In the genomic region with DNA sequence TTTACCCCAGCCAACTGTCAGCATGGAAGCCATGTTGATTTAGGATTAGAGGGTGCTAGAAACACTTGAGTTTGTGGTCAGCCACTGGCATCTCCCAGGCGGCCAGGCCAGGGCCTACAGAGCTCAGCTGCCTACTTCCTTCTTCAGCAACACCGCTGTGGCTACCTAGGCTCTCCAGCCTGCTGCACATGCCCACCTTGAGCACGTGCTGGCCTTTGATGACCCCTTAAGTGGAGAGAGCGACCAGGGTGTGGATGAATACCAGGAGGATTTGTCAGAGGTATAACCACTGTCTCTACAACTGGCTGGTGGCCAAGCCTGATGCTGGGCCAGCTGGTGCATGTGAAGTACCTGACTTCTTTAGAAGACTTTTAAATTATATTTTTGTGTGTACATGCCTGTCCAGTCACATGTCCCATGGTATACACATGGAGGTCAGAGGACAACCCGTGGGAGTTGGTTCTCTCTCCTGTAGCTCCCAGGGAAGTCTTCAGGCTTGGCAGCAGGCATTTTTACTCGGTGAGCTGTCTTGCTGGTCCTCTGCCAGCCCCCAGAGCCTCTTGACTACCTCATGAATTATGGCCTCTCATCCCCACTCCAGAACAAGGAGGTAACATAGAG, we compare ENCODE assay signal across 14 mouse cellular contexts. TPM values are rescaled to one million over a fixed set of nuclear protein-coding genes. Genes with fewer than 3 reads are reported as not detected.
DNase-seq lines count a peak whose midpoint lies in the region; ATAC-seq lines count a peak whose summit lies in the region.
"Had no signal": no experiment of that assay in that cellular context is flagged by ENCODE, and none has a peak within 500 bp of the region (broad histone marks: within the 10 kb centered on the region; RNA-seq: fewer than 3 reads in every experiment).

No protein-coding gene starts in this region.

- ATAC-seq in hindbrain, embryonic 14.5 days (ENCODE audit: low FRiP score): no peak
- no peak for ATAC-seq in midbrain, embryonic 15.5 days (replicated peaks)
- ATAC-seq: forebrain, embryonic 14.5 days; intestine, postnatal 0 days had no signal

- 89% methylated on average over 6 of the region's 6 CpGs for WGBS in hindbrain, embryonic 14.5 days
- 91% methylated on average over 6 of the region's 6 CpGs for WGBS in midbrain, embryonic 15.5 days

- H3K27me3 ChIP-seq in hindbrain, embryonic 14.5 days (ENCODE audit: control insufficient read depth, insufficient read depth, low read length): no peaks in the 10 kb centered on the region
- H3K27me3 ChIP-seq in midbrain, embryonic 15.5 days (replicated peaks): no peaks in the 10 kb centered on the region
- H3K27me3 ChIP-seq: embryonic facial prominence, embryonic 13.5 days had no signal

- no peak overlapping the region for H3K27ac ChIP-seq in hindbrain, embryonic 14.5 days
- H3K27ac ChIP-seq in midbrain, embryonic 15.5 days: no peak overlapping the region
- H3K27ac ChIP-seq: embryonic facial prominence, embryonic 13.5 days; gastrocnemius, adult 2 months; hindbrain, embryonic 10.5 days had no signal

- no peaks in the 10 kb centered on the region for H3K9me3 ChIP-seq in hindbrain, embryonic 14.5 days (ENCODE audit: control insufficient read depth, low read length)
- H3K9me3 ChIP-seq in midbrain, embryonic 15.5 days: no peaks in the 10 kb centered on the region
- H3K9me3 ChIP-seq: embryonic facial prominence, embryonic 13.5 days; hindbrain, embryonic 10.5 days had no signal

- H3K36me3 ChIP-seq in hindbrain, embryonic 14.5 days (replicated peaks; ENCODE audit: control insufficient read depth, insufficient read depth): peaks cover 59% of the 10 kb centered on the region
- H3K36me3 ChIP-seq in midbrain, embryonic 15.5 days (replicated peaks): peaks cover 42% of the 10 kb centered on the region

- no peaks in the 10 kb centered on the region for H3K4me1 ChIP-seq in hindbrain, embryonic 14.5 days (replicated peaks; ENCODE audit: control insufficient read depth, insufficient read depth, low read length)
- no peaks in the 10 kb centered on the region for H3K4me1 ChIP-seq in midbrain, embryonic 15.5 days
- H3K4me1 ChIP-seq: embryonic facial prominence, embryonic 13.5 days; hindbrain, embryonic 10.5 days had no signal

- no peak overlapping the region for H3K9ac ChIP-seq in hindbrain, embryonic 14.5 days
- H3K9ac ChIP-seq in midbrain, embryonic 15.5 days: no peak overlapping the region
- H3K9ac ChIP-seq: embryonic facial prominence, embryonic 13.5 days had no signal

- H3K4me2 ChIP-seq in hindbrain, embryonic 14.5 days (replicated peaks): no peak overlapping the region
- H3K4me2 ChIP-seq in midbrain, embryonic 15.5 days: no peak overlapping the region
- H3K4me2 ChIP-seq: embryonic facial prominence, embryonic 13.5 days had no signal

- DNase-seq in 3134 (ENCODE audit: extremely low read depth, insufficient read length, low spot score) (peak; percentile 82), 3T3-L1 (ENCODE audit: low read depth, low spot score) (peak; percentile 98)
- peak; percentile 76 for DNase-seq in adrenal gland, postnatal 25 days
- peak; percentile 73 for DNase-seq in lung, postnatal 25 days (ENCODE audit: low spot score)
- DNase-seq in layer of hippocampus, adult 18-20 months (ENCODE audit: low spot score in 2 of 2): no peak
- no peak for DNase-seq in hindbrain, embryonic 14.5 days (ENCODE audit: low spot score)
- DNase-seq: gastrocnemius, adult 2 months; thymus, adult 2 months had no signal

- H3K4me3 ChIP-seq in hindbrain, embryonic 14.5 days (replicated peaks; ENCODE audit: low read length): no peak overlapping the region
- no peak overlapping the region for H3K4me3 ChIP-seq in midbrain, embryonic 15.5 days
- H3K4me3 ChIP-seq: embryonic facial prominence, embryonic 13.5 days; gastrocnemius, adult 2 months; hindbrain, embryonic 10.5 days had no signal

RNA-seq across cellular contexts. Expression of gene Mcat, which starts 11.3 kb away (rescaled TPM):
- 32.9 and 44.8 TPM in 2 replicates for total RNA-seq in adrenal gland, postnatal 25 days (2021)
- 10 to 100 TPM; 21.8 to 29.3 TPM for total RNA-seq in layer of hippocampus, adult 18-20 months (2021)
- polyA plus RNA-seq in hindbrain, embryonic 14.5 days (2014; fragmentation: Nextera tagmentation; extraction: Ambion mirVana): 33.2 and 37.6 TPM in 2 replicates
- 32.0 and 33.5 TPM in 2 replicates for polyA plus RNA-seq in midbrain, embryonic 15.5 days (2015; fragmentation: Nextera tagmentation; extraction: Ambion mirVana)

RNA-seq across cellular contexts. Expression of gene Tspo, which starts 11.4 kb away (rescaled TPM):
- 381 and 451 TPM in 2 replicates for total RNA-seq in adrenal gland, postnatal 25 days (2021)
- total RNA-seq in layer of hippocampus, adult 18-20 months (2021): 1 to 10 TPM; 6.7 to 8.5 TPM
- 10.0 and 12.2 TPM in 2 replicates for polyA plus RNA-seq in hindbrain, embryonic 14.5 days (2014; fragmentation: Nextera tagmentation; extraction: Ambion mirVana)
- 8.1 and 12.0 TPM in 2 replicates for polyA plus RNA-seq in midbrain, embryonic 15.5 days (2015; fragmentation: Nextera tagmentation; extraction: Ambion mirVana)

RNA-seq across cellular contexts. Expression of gene Ttll12, which starts 20.1 kb away (rescaled TPM):
- 33.1 and 33.7 TPM in 2 replicates for total RNA-seq in adrenal gland, postnatal 25 days (2021)
- 10 to 100 TPM; 11.7 to 12.1 TPM for total RNA-seq in layer of hippocampus, adult 18-20 months (2021)
- 43.1 and 44.4 TPM in 2 replicates for polyA plus RNA-seq in hindbrain, embryonic 14.5 days (2014; fragmentation: Nextera tagmentation; extraction: Ambion mirVana)
- 47.2 and 50.9 TPM in 2 replicates for polyA plus RNA-seq in midbrain, embryonic 15.5 days (2015; fragmentation: Nextera tagmentation; extraction: Ambion mirVana)

RNA-seq across cellular contexts. Expression of gene Bik, which starts 48.2 kb away (rescaled TPM):
- 3.9 and 4.3 TPM in 2 replicates for total RNA-seq in adrenal gland, postnatal 25 days (2021)
- under 1 TPM; 0.43 to 0.47 TPM for total RNA-seq in layer of hippocampus, adult 18-20 months (2021)
- polyA plus RNA-seq in hindbrain, embryonic 14.5 days (2014; fragmentation: Nextera tagmentation; extraction: Ambion mirVana): 0.84 and 1.1 TPM in 2 replicates
- 0.30 and 0.56 TPM in 2 replicates for polyA plus RNA-seq in midbrain, embryonic 15.5 days (2015; fragmentation: Nextera tagmentation; extraction: Ambion mirVana)
- total RNA-seq: left cerebral cortex, postnatal 10 days had no signal

Comparison
In these comparisons a context has a peak if more than half of its experiments do, and no peak if none do; other contexts are left out.
1. DNase-seq: peak in 3134 (single experiment), 3T3-L1 (single experiment), adrenal gland, postnatal 25 days (single experiment) and lung, postnatal 25 days (single experiment); none in layer of hippocampus, adult 18-20 months (0 of 2) and hindbrain, embryonic 14.5 days (single experiment).
2. RNA of gene Tspo, which starts 11.4 kb away (total RNA-seq): 381 to 451 TPM in adrenal gland, postnatal 25 days; 6.7 to 8.5 TPM in layer of hippocampus, adult 18-20 months; every median in the first group is over 10 times any median in the second.